Mouse (Mus musculus) liver, adult 2 months (tissue): ENCODE results near the gene Nucks1.

ENCODE experiments used
- CTCF ChIP-seq: fragments of 200-500 bp; IDR thresholded peaks from 2 replicates; pipeline ENCODE4 v1.5.1; 2011; ENCODE audit warnings: low read depth, low read length, control low read depth
- POLR2A ChIP-seq: fragments of 200-500 bp; IDR thresholded peaks from 2 replicates; pipeline ENCODE4 v1.6.1; 2011; ENCODE audit warnings: low read length, control low read depth; ENCODE audit not compliant: insufficient read depth; ENCODE audit errors: extremely low read depth

DNA sequence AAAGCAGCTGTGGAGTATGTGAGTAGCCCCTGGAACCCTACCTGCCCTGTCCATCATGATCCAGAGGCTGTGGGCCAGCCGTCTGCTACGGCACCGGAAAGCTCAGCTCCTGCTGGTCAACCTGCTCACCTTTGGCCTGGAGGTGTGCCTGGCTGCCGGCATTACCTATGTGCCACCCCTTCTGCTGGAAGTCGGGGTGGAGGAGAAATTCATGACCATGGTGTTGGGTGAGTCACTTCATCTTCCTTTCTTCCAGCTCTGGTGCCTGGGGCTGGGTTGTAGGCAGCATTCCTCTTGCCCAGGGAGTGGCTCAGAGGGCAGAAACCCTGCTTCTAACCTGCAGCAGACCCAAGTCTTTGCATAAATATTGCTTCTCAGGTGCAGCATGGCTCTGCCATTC is 66.6 kb downstream of the Nucks1 start:
- TF ChIP-seq CTCF: no peak
- TF ChIP-seq POLR2A: no peak
